Mouse (Mus musculus) embryonic stem cell, embryonic (primary cell): ENCODE measurements at regions not wholly inside any gene's neighbourhood (a gene's known extent, or its start where the extent isn't known, plus 50 kb on each side); places are given as distances from the start of the nearest gene placed in this dataset.

ENCODE experiments used
- CTCF ChIA-PET, 4 experiments: fragments of 300-600 bp in 2 of 4; fragments of 350-600 bp in 2 of 4; sonication (Branson Sonifier 250); formaldehyde crosslinking; loops; one replicate each; lab custom pipeline; 2022; ENCODE audit warnings: inconsistent platforms in 2 of 4; lab: Charles Lee
- POLR2A ChIA-PET, 4 experiments: fragments of 300-600 bp in 2 of 4; fragments of 350-600 bp in 2 of 4; sonication (Branson Sonifier 250); formaldehyde crosslinking; loops; one replicate each; lab custom pipeline; 2022; ENCODE audit warnings: antibody characterized with exemption in 4 of 4, inconsistent platforms in 1 of 4; lab: Charles Lee

GRCm38 (mm10) chr13:82849037-82849436, 654.8 kb upstream of the Mef2c start:
- POLR2A ChIA-PET: interaction anchor here in 1 of 4 experiments (0.7 kb wide), 1 partner anchor 493 kb away, joined by 10 read pairs; no protein-coding TSS in a partner anchor

GRCm38 (mm10) chr13:82869869-82870268, 634.0 kb upstream of the Mef2c start:
- ChIA-PET POLR2A (no interaction called here), CTCF (no interaction called here)

More at GRCm38 (mm10) chr13:82849037-82849436, 654.8 kb upstream of the Mef2c start:
- CTCF ChIA-PET: interaction anchor here in 1 of 4 experiments (0.7 kb wide), 1 partner anchor 16 kb away, joined by 3 read pairs; no protein-coding TSS in a partner anchor

GRCm38 (mm10) chr13:82874091-82874490, 629.7 kb upstream of the Mef2c start:
- ChIA-PET POLR2A (no interaction called here), CTCF (no interaction called here)

DNA sequence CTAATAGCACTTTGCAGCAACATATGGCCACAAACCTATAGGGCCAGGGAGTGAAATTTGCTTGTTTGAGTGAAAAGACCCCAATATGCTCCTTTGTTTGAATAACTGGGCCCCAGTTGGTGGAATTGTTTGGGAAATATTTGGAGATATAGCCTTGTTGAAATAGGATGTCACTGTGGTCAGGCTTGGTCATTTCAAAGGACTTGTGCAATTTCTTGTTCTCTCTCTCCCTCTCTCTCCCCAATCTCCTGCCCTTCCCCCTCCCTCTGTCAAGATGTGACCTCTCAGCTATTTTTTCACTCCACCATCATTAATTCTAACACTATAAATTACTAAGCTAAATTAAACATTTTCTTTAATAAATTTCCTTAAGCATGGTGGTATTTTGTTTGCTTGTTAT, 620.5 kb upstream of the Mef2c start:
- ChIA-PET POLR2A (no interaction called here), CTCF (no interaction called here)

- POLR2A ChIA-PET: no interaction called here
- CTCF ChIA-PET: no interaction called here
Observed at GRCm38 (mm10) chr13:82888755-82889154, 615.1 kb upstream of the Mef2c start.

DNA sequence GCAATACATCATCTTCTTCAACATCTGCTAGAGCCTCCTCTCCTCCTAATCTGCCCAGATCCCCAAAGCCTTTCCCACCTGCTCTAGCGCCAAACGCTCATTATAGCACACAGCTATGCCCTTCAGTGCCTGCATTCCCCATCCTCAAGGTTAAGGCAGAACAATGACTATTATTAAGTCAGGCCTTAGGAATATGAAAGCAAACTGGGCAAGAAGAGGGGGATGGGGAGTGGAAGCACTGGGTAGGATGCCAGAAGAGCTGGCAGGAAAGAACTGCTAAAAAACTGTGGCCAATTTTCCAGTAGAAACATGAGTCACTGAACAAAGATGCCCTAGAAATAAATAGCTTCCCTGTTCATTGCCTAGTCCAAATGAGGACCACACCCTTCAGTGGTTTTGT, 611.1 kb upstream of the Mef2c start:
- CTCF ChIA-PET: no interaction called here
- POLR2A ChIA-PET: no interaction called here

- CTCF ChIA-PET: no interaction called here
- POLR2A ChIA-PET: no interaction called here
Observed at GRCm38 (mm10) chr13:82899686-82900085, 604.1 kb upstream of the Mef2c start.

GRCm38 (mm10) chr13:82902160-82902559, 601.7 kb upstream of the Mef2c start:
- POLR2A ChIA-PET: interaction anchor here in 1 of 4 experiments (0.8 kb wide), 1 partner anchor 1081 kb away, joined by 3 read pairs; no protein-coding TSS in a partner anchor

GRCm38 (mm10) chr13:82903637-82904036, 600.2 kb upstream of the Mef2c start:
- ChIA-PET POLR2A (no interaction called here), CTCF (no interaction called here)

More at GRCm38 (mm10) chr13:82902160-82902559, 601.7 kb upstream of the Mef2c start:
- CTCF ChIA-PET: no interaction called here

DNA sequence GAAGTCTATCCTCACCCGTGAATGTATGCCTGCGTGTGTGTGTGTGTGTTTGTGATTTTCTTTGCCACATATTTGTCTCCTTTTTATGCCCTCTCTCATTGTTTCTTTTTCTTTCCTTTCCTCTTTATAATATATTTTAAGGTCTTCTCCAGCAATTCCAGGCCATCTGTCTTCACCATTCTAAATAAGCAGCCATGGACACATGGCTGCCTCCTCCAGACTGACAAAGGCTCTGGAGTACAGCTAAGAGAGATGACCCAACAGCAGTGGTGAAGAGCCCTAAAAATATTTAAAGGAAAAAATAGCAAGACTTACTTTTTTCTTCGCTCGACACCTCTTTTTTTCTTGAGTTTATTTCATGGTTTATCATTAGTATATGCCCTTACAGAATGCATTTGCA, 596.1 kb upstream of the Mef2c start:
- POLR2A ChIA-PET: no interaction called here
- CTCF ChIA-PET: no interaction called here

DNA sequence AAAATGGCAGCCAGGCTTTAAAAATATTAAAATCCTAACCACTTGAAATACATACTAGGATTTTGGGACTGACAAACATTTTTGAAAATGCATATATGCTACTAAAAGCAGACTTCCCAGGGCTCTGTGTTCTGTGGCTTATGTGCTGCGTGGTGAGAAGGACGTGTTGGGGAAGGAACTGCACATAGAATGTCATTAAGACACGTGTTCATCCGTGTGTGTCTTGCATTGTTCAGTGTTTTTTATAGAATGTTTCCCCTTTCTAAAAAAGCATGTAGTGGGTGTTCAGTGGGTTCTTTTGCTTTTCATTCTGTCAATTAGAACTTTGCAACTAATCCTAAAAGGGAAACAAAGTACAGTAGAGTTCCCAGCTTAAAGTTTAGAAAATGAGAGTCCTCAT, 594.7 kb upstream of the Mef2c start:
- POLR2A ChIA-PET: no interaction called here
- CTCF ChIA-PET: no interaction called here

DNA sequence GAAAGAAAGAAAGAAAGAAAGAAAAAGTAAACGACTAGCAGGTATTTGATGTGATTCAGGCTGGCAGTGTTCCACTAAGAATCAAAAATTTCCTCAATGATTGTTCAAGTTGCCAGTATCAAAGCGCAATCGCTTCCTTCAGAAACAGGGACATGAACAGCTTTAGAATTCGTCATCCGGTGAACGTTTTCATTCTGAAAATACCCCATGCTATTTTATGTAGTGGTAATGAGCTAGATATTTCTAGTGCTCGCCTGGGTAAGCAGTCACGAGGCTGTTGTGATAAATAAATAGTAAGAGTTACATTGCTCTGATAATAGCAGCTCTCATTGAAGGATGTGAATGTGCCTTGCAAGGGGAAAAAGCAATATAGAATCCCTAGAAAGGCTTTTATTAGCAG, 591.0 kb upstream of the Mef2c start:
- ChIA-PET CTCF (no interaction called here), POLR2A (no interaction called here)

DNA sequence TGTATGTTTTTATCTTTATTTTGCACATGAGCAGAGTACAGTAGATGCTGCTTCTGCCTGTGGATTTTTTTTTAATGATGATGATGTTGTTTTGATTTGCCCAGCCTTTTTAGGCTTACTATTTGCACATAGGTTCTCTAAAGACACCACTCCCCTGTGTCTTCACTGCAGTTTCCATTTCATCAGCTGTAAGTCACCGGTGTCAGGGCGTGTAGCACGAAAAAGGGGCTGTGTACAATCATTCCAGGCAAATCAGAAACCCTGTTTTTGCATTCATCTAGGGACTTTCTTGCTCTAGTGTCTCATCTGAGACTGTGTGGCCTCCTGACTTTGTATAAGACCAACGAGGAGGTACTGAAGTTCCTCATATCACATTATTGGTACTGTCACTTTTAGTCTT, 588.6 kb upstream of the Mef2c start:
- ChIA-PET POLR2A (no interaction called here), CTCF (no interaction called here)

- ChIA-PET CTCF (no interaction called here), POLR2A (no interaction called here)
Observed at GRCm38 (mm10) chr13:82930010-82930409, 573.8 kb upstream of the Mef2c start.

- ChIA-PET POLR2A (no interaction called here), CTCF (no interaction called here)
Observed at GRCm38 (mm10) chr13:82937856-82938255, 566.0 kb upstream of the Mef2c start.

DNA sequence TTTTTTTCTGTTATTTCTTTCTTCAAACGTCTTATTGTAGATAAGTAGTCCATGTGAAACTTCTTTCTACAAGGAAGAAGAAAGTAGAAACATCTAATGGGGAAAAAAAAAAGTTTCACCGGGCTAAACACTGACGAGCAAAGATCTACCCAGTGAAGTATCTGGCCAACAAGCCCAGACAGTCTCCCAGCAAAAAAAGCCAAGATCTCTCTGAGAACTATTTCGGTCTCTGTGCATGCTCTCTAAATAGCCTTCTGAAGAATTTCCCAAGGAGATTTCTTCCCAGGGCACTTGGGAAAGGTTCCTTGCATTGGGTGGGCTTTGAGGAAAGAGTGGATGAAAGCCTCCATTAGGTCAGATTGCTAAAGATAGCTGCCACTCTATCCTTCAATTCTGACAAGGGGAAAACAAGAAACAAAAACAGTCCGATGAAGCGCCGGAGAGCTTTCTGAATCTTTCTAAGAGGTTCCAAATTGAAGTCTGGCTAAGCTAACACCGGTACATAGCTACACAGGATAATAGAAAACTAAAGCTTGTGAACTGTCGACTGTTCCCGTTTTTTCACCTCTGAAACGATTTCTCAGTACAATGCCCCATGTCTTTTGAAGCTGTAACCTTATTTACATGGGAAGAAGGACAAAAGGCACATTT, 561.0 kb upstream of the Mef2c start:
- ChIA-PET CTCF (no interaction called here), POLR2A (no interaction called here)

- CTCF ChIA-PET: no interaction called here
Observed at GRCm38 (mm10) chr13:82946931-82947330, 556.9 kb upstream of the Mef2c start.

GRCm38 (mm10) chr13:82949541-82949940, 554.3 kb upstream of the Mef2c start:
- CTCF ChIA-PET: no interaction called here

More at GRCm38 (mm10) chr13:82946931-82947330, 556.9 kb upstream of the Mef2c start:
- POLR2A ChIA-PET: no interaction called here

DNA sequence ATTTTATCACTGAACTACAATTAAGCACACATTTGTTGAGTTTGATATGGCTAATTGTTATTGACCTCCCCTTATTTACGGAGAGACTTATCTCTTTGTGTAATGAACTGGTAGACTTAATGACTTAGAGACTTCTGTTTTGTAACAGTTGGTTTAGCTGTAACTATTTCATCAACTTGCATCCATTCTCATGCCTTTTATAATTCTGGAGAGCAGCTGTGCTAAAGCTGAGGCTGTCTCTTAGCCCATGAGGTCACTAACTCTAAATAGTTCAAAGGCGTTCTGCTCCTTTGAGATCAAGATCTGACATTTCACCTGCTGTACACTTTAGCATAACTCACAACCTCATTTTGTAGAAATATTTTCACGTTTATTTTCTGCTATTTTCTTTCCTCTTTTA, 541.5 kb upstream of the Mef2c start:
- POLR2A ChIA-PET: no interaction called here
- CTCF ChIA-PET: no interaction called here

More at GRCm38 (mm10) chr13:82949541-82949940, 554.3 kb upstream of the Mef2c start:
- POLR2A ChIA-PET: interaction anchor here in 2 of 4 experiments (0.6 to 0.7 kb wide), 2 partner anchors 14 to 1308 kb away, joined by 3 to 4 read pairs; no protein-coding TSS in a partner anchor

GRCm38 (mm10) chr13:82971722-82972121, 532.1 kb upstream of the Mef2c start:
- ChIA-PET CTCF (no interaction called here), POLR2A (no interaction called here)

DNA sequence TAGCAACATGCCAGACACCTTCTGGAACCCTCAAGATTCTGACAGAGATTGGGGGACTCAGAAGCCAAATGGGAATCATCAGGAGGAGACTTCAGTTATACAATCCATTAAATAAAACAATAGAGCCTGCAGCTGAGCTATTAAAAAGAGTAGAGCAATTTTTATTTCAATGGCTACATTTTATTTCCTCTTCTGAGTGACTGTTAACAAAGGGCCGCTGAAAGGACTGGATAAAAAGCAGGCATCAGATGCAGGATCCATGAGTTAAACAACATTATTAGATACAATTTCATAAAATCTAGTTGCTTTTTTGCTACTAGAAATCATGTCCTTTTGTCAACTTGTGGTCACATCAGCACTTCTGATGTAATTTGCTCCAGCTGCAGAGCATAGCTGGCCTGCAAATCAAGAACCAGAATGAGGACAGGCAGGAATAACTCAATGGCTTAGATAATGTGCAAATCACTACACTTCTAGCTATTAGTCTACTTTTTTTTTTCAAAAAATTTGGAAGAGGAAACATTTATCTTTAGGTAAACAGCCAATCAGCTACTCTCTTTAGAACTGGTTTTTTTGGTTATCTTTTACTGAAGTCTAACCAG, 529.5 kb upstream of the Mef2c start:
- ChIA-PET CTCF (no interaction called here), POLR2A (no interaction called here)
